Mouse (Mus musculus): ENCODE data around the gene Gltp. TPM values are rescaled to one million over a fixed set of nuclear protein-coding genes. Genes with fewer than 3 reads are reported as not detected.

Gltp gene
- 98.9 and 101 TPM in 2 replicates for polyA plus RNA-seq (2012)

GRCm38 (mm10) chr5:114690633-114691567 lies at the start of gene Gltp:
Gltp (minus strand) TSS chr5:114690984.

GRCm38 (mm10) chr5:114707265-114708068 lies 16.7 kb upstream of the Gltp start, which contains the start of gene Tchp:
Tchp (plus strand) TSS chr5:114707760.

GRCm38 (mm10) chr5:114658255-114658654 lies 32.5 kb downstream of the Gltp start, which contains the start of gene Trpv4:
Trpv4 (minus strand) TSS chr5:114658421.

Other genes starting within 250 kb of the Gltp start
- 18.8 and 20.1 TPM in 2 replicates for gene Mmab, start 246.9 kb downstream of the Gltp start, polyA plus RNA-seq (2012)
- gene Mvk, start 246.7 kb downstream of the Gltp start, polyA plus RNA-seq (2012), result 20.1 and 21.7 TPM in 2 replicates
- 4.5 and 5.9 TPM in 2 replicates for gene Fam222a, start 123.0 kb downstream of the Gltp start, polyA plus RNA-seq (2012)
- 1.7 and 2.2 TPM in 2 replicates for gene Trpv4, start 32.6 kb downstream of the Gltp start, polyA plus RNA-seq (2012)
- 21.8 and 46.2 TPM in 2 replicates for gene Tchp, start 16.8 kb upstream of the Gltp start, polyA plus RNA-seq (2012)
- gene Ankrd13a, start 83.7 kb upstream of the Gltp start, polyA plus RNA-seq (2012), result 507 and 570 TPM in 2 replicates
- 231 and 237 TPM in 2 replicates for gene Git2, start 84.5 kb upstream of the Gltp start, polyA plus RNA-seq (2012)
- 69.0 and 76.2 TPM in 2 replicates for gene 1500011B03Rik, start 132.5 kb upstream of the Gltp start, polyA plus RNA-seq (2012)
- not detected in 2 replicates for gene 4930519G04Rik, start 162.7 kb upstream of the Gltp start, polyA plus RNA-seq (2012)
- gene Gm9936, start 167.7 kb upstream of the Gltp start, polyA plus RNA-seq (2012), result not detected in 2 replicates
- 6.6 and 8.3 TPM in 2 replicates for gene Oasl2, start 206.0 kb upstream of the Gltp start, polyA plus RNA-seq (2012)
- 18.2 and 23.9 TPM in 2 replicates for gene Oasl1, start 232.3 kb upstream of the Gltp start, polyA plus RNA-seq (2012)